Mouse (Mus musculus) ES-Bruce4 (cell line): ENCODE data around the gene Snap91.

Source experiments
- EP300 ChIP-seq: IDR thresholded peaks from 2 replicates; pipeline ENCODE4 v1.6.1; 2011; ENCODE audit warnings: low read depth, low read length; ENCODE audit not compliant: insufficient read depth
- POLR2A ChIP-seq: IDR thresholded peaks from one replicate; pipeline ENCODE4 v1.8.1; 2011; ENCODE audit warnings: low read length; ENCODE audit not compliant: insufficient read depth

- TF ChIP-seq EP300 (no peak), POLR2A (no peak)
Observed at GRCm38 (mm10) chr9:86762477-86763376, 117.7 kb downstream of the Snap91 start.
